Mouse (Mus musculus) embryo, embryonic 10 days (tissue): ENCODE results near the gene AC134908.4.
A peak's percentile ranks its signal among the peaks of the same experiment; 100 is the strongest.
"Not testable (repeated sequence)": the region's sequence is repeated elsewhere in the genome, so short reads cannot be mapped to it uniquely, and the experiment has no call there.

Experiments
- DNase-seq: peaks from one replicate; pipeline ENCODE4 v3.0.0-alpha.2; 2015; ENCODE audit warnings: low spot score

AC134908.4 gene

GRCm38 (mm10) chr17:25807452-25807851, 12.0 kb upstream of the AC134908.4 start:
- DNase-seq = not testable (repeated sequence)

- DNase-seq = no peak
These were observed 11.0 kb upstream of the AC134908.4 start for GRCm38 (mm10) chr17:25806507-25806906.

GRCm38 (mm10) chr17:25802825-25803517, 7.5 kb upstream of the AC134908.4 start:
- peak; percentile 90 for DNase-seq

- DNase-seq = peak; percentile 86
These were observed 5.6 kb upstream of the AC134908.4 start for GRCm38 (mm10) chr17:25801029-25801428.

GRCm38 (mm10) chr17:25796951-25797369, 1.5 kb upstream of the AC134908.4 start, which contains the start of gene Metrn:
Metrn (minus strand) TSS chr17:25797136.
- peak; percentile 94 for DNase-seq

GRCm38 (mm10) chr17:25796211-25796771, 832 bp upstream of the AC134908.4 start:
- peak; percentile 49 for DNase-seq

- no peak for DNase-seq
These were observed 461 bp downstream of the AC134908.4 start for GRCm38 (mm10) chr17:25794998-25795397.

GRCm38 (mm10) chr17:25794197-25794596, 1.3 kb downstream of the AC134908.4 start:
- DNase-seq = peak; percentile 55

- peak; percentile 75 for DNase-seq
These were observed 2.8 kb downstream of the AC134908.4 start, which contains the start of gene Fam173a for GRCm38 (mm10) chr17:25792615-25793014. Fam173a (minus strand) TSS chr17:25792901.

- peak; percentile 86 for DNase-seq
These were observed 3.5 kb downstream of the AC134908.4 start for GRCm38 (mm10) chr17:25791843-25792527.

- peak; percentile 50 for DNase-seq
These were observed 4.1 kb downstream of the AC134908.4 start for GRCm38 (mm10) chr17:25791320-25791842.

GRCm38 (mm10) chr17:25786781-25787504, 8.5 kb downstream of the AC134908.4 start:
- no peak for DNase-seq

- no peak for DNase-seq
These were observed 9.2 kb downstream of the AC134908.4 start, which contains the start of gene Ccdc78 for GRCm38 (mm10) chr17:25786280-25786679. Ccdc78 (plus strand) TSS chr17:25786580.

- peak; percentile 99 for DNase-seq
These were observed 10.1 kb downstream of the AC134908.4 start, which contains the start of gene Haghl for GRCm38 (mm10) chr17:25785281-25785745. Haghl (minus strand) TSS chr17:25785673.

GRCm38 (mm10) chr17:25783861-25784574, 11.4 kb downstream of the AC134908.4 start:
- no peak for DNase-seq

GRCm38 (mm10) chr17:25783086-25783485, 12.4 kb downstream of the AC134908.4 start:
- no peak for DNase-seq

- no peak for DNase-seq
These were observed 14.1 kb downstream of the AC134908.4 start for GRCm38 (mm10) chr17:25781339-25781738.

GRCm38 (mm10) chr17:25777948-25778347, 17.5 kb downstream of the AC134908.4 start:
- DNase-seq = no peak

GRCm38 (mm10) chr17:25775318-25776062, 20.0 kb downstream of the AC134908.4 start:
- no peak for DNase-seq

- DNase-seq = peak; percentile 99
These were observed 21.8 kb downstream of the AC134908.4 start, which contains the start of gene Narfl for GRCm38 (mm10) chr17:25773549-25774120. Narfl (plus strand) TSS chr17:25773776.
